In the genomic region with DNA sequence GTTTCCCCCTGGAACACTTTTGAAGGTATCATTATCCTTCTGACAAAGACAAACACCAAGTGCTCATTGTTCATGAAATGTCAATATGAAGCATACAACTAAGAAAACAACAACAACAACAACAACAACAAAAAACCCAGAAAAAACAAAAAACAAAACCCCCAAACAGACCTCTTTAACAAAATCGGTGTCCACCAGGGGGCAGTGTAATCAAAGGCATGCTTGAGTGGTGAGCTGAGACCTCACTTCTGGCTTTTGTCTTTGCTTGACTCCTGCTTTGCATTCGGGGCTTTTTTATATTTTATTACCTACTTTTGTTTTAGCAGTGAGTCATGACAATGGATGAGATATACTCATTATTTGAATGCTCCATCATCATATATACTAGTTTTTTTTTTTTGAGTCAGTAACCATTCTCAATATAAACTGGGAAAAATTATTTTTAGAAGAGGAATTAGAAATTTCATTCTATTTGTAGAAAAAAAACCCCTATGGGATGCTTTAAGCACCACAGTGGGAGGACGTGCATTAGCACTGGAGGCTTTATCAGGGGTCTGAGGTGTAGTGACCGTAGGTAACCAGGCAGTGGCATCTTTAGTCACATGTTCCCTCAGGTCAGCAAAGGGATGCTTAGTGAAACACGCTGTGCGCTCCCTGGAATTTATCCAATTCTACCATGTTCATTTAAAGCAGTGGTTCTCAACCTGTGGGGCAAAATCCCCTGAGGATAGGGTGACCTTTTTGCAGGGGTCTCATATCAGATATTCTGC, we compare ENCODE assay signal across 8 mouse cellular contexts. TPM values are rescaled to one million over a fixed set of nuclear protein-coding genes. Genes with fewer than 3 reads are reported as not detected.
DNase-seq lines count a peak whose midpoint lies in the region; ATAC-seq and TF ChIP-seq lines count a peak whose summit lies in the region.

No protein-coding gene starts in this region.

- DNase-seq in kidney, adult 2 months, result peak; percentile 46
- DNase-seq in ES-CJ7 (ENCODE audit: low read depth, low spot score), result peak; percentile 63
- DNase-seq in brain, adult 2 months (ENCODE audit: low read depth, low spot score), result peak; percentile 66
- peak; percentile 74 for DNase-seq in forebrain, embryonic 11.5 days (ENCODE audit: low spot score)
- DNase-seq in layer of hippocampus, adult 9-10 months (ENCODE audit: low spot score), result peak; percentile 24
- peak; percentile 86 for DNase-seq in midbrain, embryonic 14.5 days
- no peak for DNase-seq in Muller cell, postnatal 12 days (ENCODE audit: inconsistent ontology term)

- peak; percentile 50 for TF ChIP-seq CTCF in kidney, adult 2 months (conservative IDR thresholded peaks at IDR 0.05; ENCODE audit: insufficient read depth, insufficient read length, low read depth, low read length)

- no peaks in the 10 kb centered on the region for H3K27me3 ChIP-seq in kidney, adult 2 months (replicated peaks; ENCODE audit: control insufficient read depth, insufficient read depth, low read length)
- H3K27me3 ChIP-seq in kidney, embryonic 15.5 days, result no peaks in the 10 kb centered on the region
- no peaks in the 10 kb centered on the region for H3K27me3 ChIP-seq in forebrain, embryonic 11.5 days (ENCODE audit: control insufficient read depth, insufficient read depth, low read length)
- H3K27me3 ChIP-seq in midbrain, embryonic 14.5 days (ENCODE audit: control insufficient read depth, insufficient read depth, low read length), result no peaks in the 10 kb centered on the region

- no peak for TF ChIP-seq POLR2A in kidney, adult 2 months (IDR thresholded peaks at IDR 0.05; ENCODE audit: low read depth, low read length)

- H3K9me3 ChIP-seq in kidney, embryonic 15.5 days (replicated peaks), result no peaks in the 10 kb centered on the region
- H3K9me3 ChIP-seq in forebrain, embryonic 11.5 days (ENCODE audit: control insufficient read depth, low read length), result no peaks in the 10 kb centered on the region
- H3K9me3 ChIP-seq in midbrain, embryonic 14.5 days (ENCODE audit: control insufficient read depth, low read length), result no peaks in the 10 kb centered on the region

- no peaks in the 10 kb centered on the region for H3K36me3 ChIP-seq in kidney, adult 2 months (ENCODE audit: control insufficient read depth, insufficient read depth, low read length)
- no peaks in the 10 kb centered on the region for H3K36me3 ChIP-seq in kidney, embryonic 15.5 days
- H3K36me3 ChIP-seq in forebrain, embryonic 11.5 days (ENCODE audit: control insufficient read depth, insufficient read depth, low read length), result no peaks in the 10 kb centered on the region
- H3K36me3 ChIP-seq in midbrain, embryonic 14.5 days (ENCODE audit: control insufficient read depth, insufficient read depth, low read length), result no peaks in the 10 kb centered on the region

- no peak overlapping the region for H3K9ac ChIP-seq in kidney, embryonic 15.5 days
- no peak overlapping the region for H3K9ac ChIP-seq in forebrain, embryonic 11.5 days (ENCODE audit: low read length)
- H3K9ac ChIP-seq in midbrain, embryonic 14.5 days (replicated peaks; ENCODE audit: low read length), result no peak overlapping the region

- 42% methylated on average over 6 of the region's 6 CpGs for WGBS in kidney, adult 2 months
- WGBS in kidney, embryonic 15.5 days, result 51% methylated on average over 6 of the region's 6 CpGs
- 50% methylated on average over 6 of the region's 6 CpGs for WGBS in forebrain, embryonic 11.5 days
- WGBS in midbrain, embryonic 14.5 days, result 49% methylated on average over 6 of the region's 6 CpGs

- H3K27ac ChIP-seq in kidney, adult 2 months (ENCODE audit: insufficient read depth, low read depth, low read length), result no peak overlapping the region
- no peak overlapping the region for H3K27ac ChIP-seq in kidney, embryonic 15.5 days
- H3K27ac ChIP-seq in forebrain, embryonic 11.5 days (ENCODE audit: low read depth, low read length), result no peak overlapping the region
- no peak overlapping the region for H3K27ac ChIP-seq in midbrain, embryonic 14.5 days (replicated peaks; ENCODE audit: low read depth, low read length)

- no peak overlapping the region for H3K4me2 ChIP-seq in kidney, embryonic 15.5 days
- H3K4me2 ChIP-seq in forebrain, embryonic 11.5 days (ENCODE audit: low read depth, low read length, severe bottlenecking), result no peak overlapping the region
- H3K4me2 ChIP-seq in midbrain, embryonic 14.5 days (ENCODE audit: low read length), result no peak overlapping the region

- no peaks in the 10 kb centered on the region for H3K4me1 ChIP-seq in kidney, adult 2 months (ENCODE audit: control insufficient read depth, insufficient read depth, low read length)
- H3K4me1 ChIP-seq in kidney, embryonic 15.5 days, result no peaks in the 10 kb centered on the region
- H3K4me1 ChIP-seq in forebrain, embryonic 11.5 days (replicated peaks; ENCODE audit: control insufficient read depth, insufficient read depth, low read length), result no peaks in the 10 kb centered on the region
- H3K4me1 ChIP-seq in midbrain, embryonic 14.5 days (ENCODE audit: control insufficient read depth, insufficient read depth, low read length), result no peaks in the 10 kb centered on the region

- ATAC-seq in kidney, embryonic 15.5 days (replicated peaks; ENCODE audit: low FRiP score), result no peak
- peak; percentile 49; the same call in 1 of the 2 replicates for ATAC-seq in forebrain, embryonic 11.5 days (replicated peaks; ENCODE audit: low FRiP score)
- no peak for ATAC-seq in midbrain, embryonic 14.5 days (ENCODE audit: low FRiP score, low TSS enrichment)

- no peak overlapping the region for H3K4me3 ChIP-seq in kidney, adult 2 months (ENCODE audit: insufficient read depth, low read depth, low read length)
- H3K4me3 ChIP-seq in kidney, embryonic 15.5 days (replicated peaks), result no peak overlapping the region
- H3K4me3 ChIP-seq in forebrain, embryonic 11.5 days (ENCODE audit: low read depth, low read length), result no peak overlapping the region
- H3K4me3 ChIP-seq in midbrain, embryonic 14.5 days (replicated peaks; ENCODE audit: low read depth, low read length), result no peak overlapping the region

RNA-seq across cellular contexts. Expression of a gene that starts 30.8 kb away (rescaled TPM):
- 0.30 and 0.33 TPM in 2 replicates for polyA plus RNA-seq in kidney, adult 2 months (2012; rRNA removed)
- 6.2 and 6.9 TPM in 2 replicates for polyA plus RNA-seq in kidney, embryonic 15.5 days (2015; fragmentation: Nextera tagmentation; extraction: Ambion mirVana)
- 4.6 and 5.4 TPM in 2 replicates for polyA plus RNA-seq in forebrain, embryonic 11.5 days (2014; fragmentation: Nextera tagmentation; extraction: Ambion mirVana)
- polyA plus RNA-seq in midbrain, embryonic 14.5 days (2014; fragmentation: Nextera tagmentation; extraction: Ambion mirVana), result 0.97 and 1.8 TPM in 2 replicates

RNA-seq across cellular contexts. Expression of a gene that starts 58.4 kb away (rescaled TPM):
- polyA plus RNA-seq in kidney, adult 2 months (2012; rRNA removed), result 36.7 and 37.2 TPM in 2 replicates
- 17.8 and 18.0 TPM in 2 replicates for polyA plus RNA-seq in kidney, embryonic 15.5 days (2015; fragmentation: Nextera tagmentation; extraction: Ambion mirVana)
- polyA plus RNA-seq in forebrain, embryonic 11.5 days (2014; fragmentation: Nextera tagmentation; extraction: Ambion mirVana), result 10.1 and 12.7 TPM in 2 replicates
- 13.7 and 16.9 TPM in 2 replicates for polyA plus RNA-seq in midbrain, embryonic 14.5 days (2014; fragmentation: Nextera tagmentation; extraction: Ambion mirVana)
